Mouse (Mus musculus): Measurements from ENCODE around the gene Prkcq.

GRCm38 (mm10) chr2:11149091-11149490 lies 22.8 kb upstream of the Prkcq start:
- no peak for TF ChIP-seq CTCF (IDR thresholded peaks at IDR 0.05; ENCODE audit: control insufficient read depth, insufficient read depth, insufficient replicate concordance, low read depth, low read length)
- no peak for TF ChIP-seq POLR2A (IDR thresholded peaks at IDR 0.05; ENCODE audit: control insufficient read depth, low read depth, low read length)
